In genomic region chr12:73687077-73688035, GRCm38 (mm10) we compare ENCODE assay signal across 8 mouse cellular contexts.
DNase-seq lines count a peak whose midpoint lies in the region; ATAC-seq lines count a peak whose summit lies in the region.

No protein-coding gene starts in this region.

- H3K4me2 ChIP-seq in heart, embryonic 13.5 days, result no peak overlapping the region
- H3K4me2 ChIP-seq in midbrain, embryonic 16.5 days (ENCODE audit: low read length), result no peak overlapping the region

- no peaks in the 10 kb centered on the region for H3K36me3 ChIP-seq in heart, embryonic 13.5 days
- no peaks in the 10 kb centered on the region for H3K36me3 ChIP-seq in midbrain, embryonic 16.5 days (ENCODE audit: control insufficient read depth, insufficient read depth, low read length)

- WGBS in heart, embryonic 13.5 days, result 63% methylated on average over 20 of the region's 20 CpGs
- 78% methylated on average over 20 of the region's 20 CpGs for WGBS in midbrain, embryonic 16.5 days

- DNase-seq in layer of hippocampus, adult 11-12 months (ENCODE audit: low spot score), result peak; percentile 31
- DNase-seq in layer of hippocampus, adult 9-11 months, result no peak
- DNase-seq in kidney, postnatal 4 days, result peak; percentile 81 to 87
- peak; percentile 72 for DNase-seq in urinary bladder, postnatal 25 days (ENCODE audit: low spot score)
- no peak for DNase-seq in c-Kit-positive CD71-positive TER-119-positive erythroid progenitor cells, embryonic 14.5 days (ENCODE audit: low spot score)

- H3K4me1 ChIP-seq in heart, embryonic 13.5 days, result peaks cover 16% of the 10 kb centered on the region
- H3K4me1 ChIP-seq in midbrain, embryonic 16.5 days (ENCODE audit: control insufficient read depth, insufficient read depth, low read length), result peaks cover 2% of the 10 kb centered on the region; the same call in 1 of the 2 replicates

- H3K9ac ChIP-seq in heart, embryonic 13.5 days, result no peak overlapping the region
- H3K9ac ChIP-seq in midbrain, embryonic 16.5 days (ENCODE audit: low read depth, low read length), result 0 out of 2 replicates have a peak overlapping the region, but pooled peaks have one; percentile 3

- peak; percentile 85 for ATAC-seq in common myeloid progenitor, adult 5-6 weeks (replicated peaks; ENCODE audit: low read depth, poor library complexity, severe bottlenecking)
- ATAC-seq in heart, embryonic 13.5 days (ENCODE audit: extremely low read depth, insufficient number of reproducible peaks, low FRiP score, low TSS enrichment), result no peak; the same call in 1 of the 2 replicates
- ATAC-seq in midbrain, embryonic 16.5 days, result no peak

- H3K27me3 ChIP-seq in heart, embryonic 13.5 days (replicated peaks), result no peaks in the 10 kb centered on the region
- H3K27me3 ChIP-seq in midbrain, embryonic 16.5 days (ENCODE audit: control insufficient read depth, insufficient read depth, low read depth, low read length), result no peaks in the 10 kb centered on the region

- H3K9me3 ChIP-seq in heart, embryonic 13.5 days, result no peaks in the 10 kb centered on the region
- H3K9me3 ChIP-seq in midbrain, embryonic 16.5 days (replicated peaks; ENCODE audit: control insufficient read depth, low read length, poor library complexity, severe bottlenecking), result no peaks in the 10 kb centered on the region

- H3K4me3 ChIP-seq in heart, embryonic 13.5 days, result no peak overlapping the region
- H3K4me3 ChIP-seq in midbrain, embryonic 16.5 days (ENCODE audit: low read depth, low read length), result no peak overlapping the region

- H3K27ac ChIP-seq in heart, embryonic 13.5 days (replicated peaks), result peak overlapping the region; percentile 41
- H3K27ac ChIP-seq in midbrain, embryonic 16.5 days (ENCODE audit: low read length), result no peak overlapping the region

Comparison
In these comparisons a context has a peak if more than half of its experiments do, and no peak if none do; other contexts are left out.
1. DNase-seq: peak in layer of hippocampus, adult 11-12 months (single experiment), kidney, postnatal 4 days (2 of 2) and urinary bladder, postnatal 25 days (single experiment); none in layer of hippocampus, adult 9-11 months (single experiment) and c-Kit-positive CD71-positive TER-119-positive erythroid progenitor cells, embryonic 14.5 days (single experiment).